Mouse (Mus musculus): ENCODE data around the gene Tom1l2.

- TF ChIP-seq CTCF (IDR thresholded peaks at IDR 0.05), result peak; percentile 99
- TF ChIP-seq EP300 (IDR thresholded peaks at IDR 0.05), result no peak
Measured at GRCm38 (mm10) chr11:60199702-60200184, 153.0 kb downstream of the Tom1l2 start.
